Mouse (Mus musculus) subcutaneous adipose tissue, adult 2 months (tissue): ENCODE measurements around the gene Rtkn. TPM values are rescaled to one million over a fixed set of nuclear protein-coding genes. Genes with fewer than 3 reads are reported as not detected.

ENCODE experiments used
- polyA plus RNA-seq: library from polyadenylated mRNA; depleted of rRNA; stranded (reverse); fragments of >200 nt; gene quantifications from 2 replicates; pipeline ENCODE4 v1.2.3, GENCODE M21; 2012; ENCODE audit warnings: low replicate concordance; rRNA removed

Gene Rtkn
- 19.8 and 52.2 TPM in 2 replicates for polyA plus RNA-seq

GRCm38 (mm10) chr6:83134951-83135513 is at the start of gene Rtkn:
Gene Rtkn (plus strand): TSS chr6:83135463.

GRCm38 (mm10) chr6:83086121-83087035 is 48.9 kb upstream of the Rtkn start, which contains the start of gene Lbx2:
Gene Lbx2 (plus strand): TSS chr6:83086367.

GRCm38 (mm10) chr6:83101316-83101687 is 34.0 kb upstream of the Rtkn start, which contains the start of the genes Ccdc142 and Gm42688:
Gene Ccdc142 (plus strand): TSS chr6:83101601.
Gene Gm42688 (plus strand): TSS chr6:83101617.

GRCm38 (mm10) chr6:83108762-83109668 is 26.2 kb upstream of the Rtkn start, which contains the start of gene Mrpl53:
Gene Mrpl53 (plus strand): TSS chr6:83109040.

GRCm38 (mm10) chr6:83115011-83115671 is 20.1 kb upstream of the Rtkn start, which contains the start of gene Mogs:
Gene Mogs (plus strand): TSS chr6:83115496.

GRCm38 (mm10) chr6:83120930-83121862 is 14.1 kb upstream of the Rtkn start, which contains the start of gene Wbp1:
Gene Wbp1 (minus strand): TSS chr6:83121559.

GRCm38 (mm10) chr6:83125331-83125730 is 9.9 kb upstream of the Rtkn start, which contains the start of gene Ino80b:
Gene Ino80b (minus strand): TSS chr6:83125431.

GRCm38 (mm10) chr6:83156259-83156684 is 21.0 kb downstream of the Rtkn start, which contains the start of the genes Wdr54 and 1700003E16Rik:
Gene Wdr54 (minus strand): TSS chr6:83156397.
Gene 1700003E16Rik (plus strand): TSS chr6:83156404.

GRCm38 (mm10) chr6:83165607-83166242 is 30.5 kb downstream of the Rtkn start, which contains the start of gene Dctn1:
Gene Dctn1 (plus strand): TSS chr6:83165920.

Other genes starting within 250 kb of the Rtkn start
- gene Sema4f, start 195.7 kb upstream of the Rtkn start, polyA plus RNA-seq: 0.27 and 0.57 TPM in 2 replicates
- 0.57 and 0.59 TPM in 2 replicates for gene M1ap, start 188.6 kb upstream of the Rtkn start, polyA plus RNA-seq
- gene Dok1, start 102.0 kb upstream of the Rtkn start, polyA plus RNA-seq: 11.2 and 13.9 TPM in 2 replicates
- gene Loxl3, start 101.3 kb upstream of the Rtkn start, polyA plus RNA-seq: 10.1 and 23.6 TPM in 2 replicates
- 309 and 367 TPM in 2 replicates for gene Aup1, start 80.9 kb upstream of the Rtkn start, polyA plus RNA-seq
- 57.1 and 73.9 TPM in 2 replicates for gene Htra2, start 80.2 kb upstream of the Rtkn start, polyA plus RNA-seq
- gene Dqx1, start 77.6 kb upstream of the Rtkn start, polyA plus RNA-seq: 1.7 and 2.6 TPM in 2 replicates
- not detected in 2 replicates for gene Tlx2, start 65.2 kb upstream of the Rtkn start, polyA plus RNA-seq
- 21.1 and 28.1 TPM in 2 replicates for gene Pcgf1, start 57.6 kb upstream of the Rtkn start, polyA plus RNA-seq
- 2.4 and 3.2 TPM in 2 replicates for gene Lbx2, start 49.1 kb upstream of the Rtkn start, polyA plus RNA-seq
- 4.7 and 10.3 TPM in 2 replicates for gene Ccdc142, start 33.9 kb upstream of the Rtkn start, polyA plus RNA-seq
- gene Gm42688, start 33.8 kb upstream of the Rtkn start, polyA plus RNA-seq: 4.1 and 7.8 TPM in 2 replicates
- 76.4 and 94.6 TPM in 2 replicates for gene Mrpl53, start 26.4 kb upstream of the Rtkn start, polyA plus RNA-seq
- 27.7 and 77.1 TPM in 2 replicates for gene Mogs, start 20.0 kb upstream of the Rtkn start, polyA plus RNA-seq
- gene Wbp1, start 13.9 kb upstream of the Rtkn start, polyA plus RNA-seq: 165 and 170 TPM in 2 replicates
- 13.5 and 28.2 TPM in 2 replicates for gene Ino80b, start 10.0 kb upstream of the Rtkn start, polyA plus RNA-seq
- 1.1 and 6.5 TPM in 2 replicates for gene Wdr54, start 20.9 kb downstream of the Rtkn start, polyA plus RNA-seq
- 0.11 and 0.48 TPM in 2 replicates for gene 1700003E16Rik, start 20.9 kb downstream of the Rtkn start, polyA plus RNA-seq
- 126 and 138 TPM in 2 replicates for gene Dctn1, start 30.5 kb downstream of the Rtkn start, polyA plus RNA-seq
- gene Slc4a5, start 84.4 kb downstream of the Rtkn start, polyA plus RNA-seq: 0.05 and 0.11 TPM in 2 replicates
- 3.6 and 9.0 TPM in 2 replicates for gene Mthfd2, start 190.4 kb downstream of the Rtkn start, polyA plus RNA-seq
- 34.8 and 47.1 TPM in 2 replicates for gene Mob1a, start 190.6 kb downstream of the Rtkn start, polyA plus RNA-seq
- gene Bola3, start 213.7 kb downstream of the Rtkn start, polyA plus RNA-seq: 19.9 and 37.7 TPM in 2 replicates